Mouse (Mus musculus) embryo, embryonic 9.5 days (tissue): ENCODE measurements at regions not wholly inside any gene's neighbourhood (a gene's known extent, or its start where the extent isn't known, plus 50 kb on each side); places are given as distances from the start of the nearest gene placed in this dataset.

ENCODE experiments used
- DNase-seq: peaks from one replicate; pipeline ENCODE4 v3.0.0-alpha.2; 2017; ENCODE audit errors: extremely low spot score

- DNase-seq: peak; percentile 24
These were observed 62.9 kb downstream of the Fam84a start for GRCm38 (mm10) chr12:14088960-14089359.

- no peak for DNase-seq
These were observed 69.1 kb downstream of the Fam84a start for GRCm38 (mm10) chr12:14082771-14083170.

- DNase-seq: no peak
These were observed 72.0 kb downstream of the Fam84a start for GRCm38 (mm10) chr12:14079892-14080291.

- DNase-seq: no peak
These were observed 82.8 kb downstream of the Fam84a start for GRCm38 (mm10) chr12:14069049-14069448.

GRCm38 (mm10) chr12:14065401-14065800 is 86.5 kb downstream of the Fam84a start:
- no peak for DNase-seq

GRCm38 (mm10) chr12:14063276-14063675 is 88.6 kb downstream of the Fam84a start:
- DNase-seq: no peak

- no peak for DNase-seq
These were observed 95.7 kb downstream of the Fam84a start for GRCm38 (mm10) chr12:14056116-14056515.

- DNase-seq: no peak
These were observed 119.5 kb downstream of the Fam84a start for GRCm38 (mm10) chr12:14032363-14032762.

GRCm38 (mm10) chr12:14015271-14015670 is 136.6 kb downstream of the Fam84a start:
- no peak for DNase-seq

- DNase-seq: no peak
These were observed 145.9 kb downstream of the Fam84a start for GRCm38 (mm10) chr12:14005991-14006390.

GRCm38 (mm10) chr12:14001672-14002071 is 150.2 kb downstream of the Fam84a start:
- no peak for DNase-seq

GRCm38 (mm10) chr12:13984396-13984776 is 167.5 kb downstream of the Fam84a start:
- no peak for DNase-seq

- DNase-seq: no peak
These were observed 168.0 kb downstream of the Fam84a start for GRCm38 (mm10) chr12:13983631-13984395.

GRCm38 (mm10) chr12:13964537-13964936 is 187.3 kb downstream of the Fam84a start:
- no peak for DNase-seq

GRCm38 (mm10) chr12:13939494-13939893 is 212.4 kb downstream of the Fam84a start:
- DNase-seq: no peak

- DNase-seq: no peak
These were observed 230.8 kb downstream of the Fam84a start for GRCm38 (mm10) chr12:13921066-13921465.

- DNase-seq: no peak
These were observed 268.5 kb downstream of the Fam84a start for GRCm38 (mm10) chr12:13883317-13883716.

GRCm38 (mm10) chr12:13869161-13869560 is 282.7 kb downstream of the Fam84a start:
- DNase-seq: no peak

- DNase-seq: no peak
These were observed 290.6 kb downstream of the Fam84a start for GRCm38 (mm10) chr12:13861226-13861625.

- DNase-seq: peak; percentile 20
These were observed 307.0 kb downstream of the Fam84a start for GRCm38 (mm10) chr12:13844532-13845485.

- peak; percentile 0 for DNase-seq
These were observed 308.3 kb downstream of the Fam84a start for GRCm38 (mm10) chr12:13843423-13844080.

GRCm38 (mm10) chr12:13841238-13841637 is 310.6 kb downstream of the Fam84a start:
- DNase-seq: no peak
